Mouse (Mus musculus): ENCODE data around the gene Lingo2. TPM values are rescaled to one million over a fixed set of nuclear protein-coding genes. Genes with fewer than 3 reads are reported as not detected.
"Not testable (repeated sequence)": the region's sequence is repeated elsewhere in the genome, so short reads cannot be mapped to it uniquely, and the experiment has no call there.

Lingo2 gene
- polyA plus RNA-seq, 1 experiment: 19.7 TPM

DNA sequence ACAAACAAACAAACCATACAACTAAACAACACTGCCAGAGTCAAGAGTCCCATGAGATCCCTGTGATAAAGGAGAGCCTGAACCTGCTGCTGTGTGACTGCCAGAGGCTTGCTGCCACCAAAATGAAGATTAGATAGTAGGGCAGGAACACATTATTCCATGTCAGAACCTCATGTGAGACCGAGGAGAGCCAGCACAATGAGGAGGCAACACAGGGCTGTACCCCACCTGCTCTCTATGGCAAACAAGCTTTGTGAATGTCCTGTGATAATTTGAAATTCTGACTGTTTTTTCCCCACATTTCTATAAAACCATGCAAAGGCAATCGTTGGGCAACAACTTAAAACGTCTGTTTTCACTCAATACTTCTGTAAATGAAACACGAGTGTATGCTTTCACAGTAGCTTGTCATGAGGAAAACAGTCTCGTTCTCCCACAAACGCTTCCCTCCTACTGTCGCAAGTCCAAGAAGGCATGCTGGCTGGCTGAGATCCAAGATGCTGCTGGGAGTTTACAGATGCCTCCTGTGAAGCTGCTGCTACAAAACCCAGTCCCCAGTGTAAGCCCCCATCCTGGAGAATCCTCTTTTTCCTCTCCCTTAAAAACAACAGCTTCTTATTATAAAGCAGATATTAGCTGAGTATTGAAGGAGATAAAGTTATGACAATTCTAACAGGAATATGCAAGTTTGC, 765.2 kb downstream of the Lingo2 start:
- no peak overlapping the region for H3K27ac ChIP-seq (ENCODE audit: insufficient read depth, low read length)
- no peak overlapping the region for H3K4me3 ChIP-seq (ENCODE audit: insufficient read depth, low read length)
- H3K4me1 ChIP-seq (ENCODE audit: control insufficient read depth, insufficient read depth, low read length): no peaks in the 10 kb centered on the region; the same call in 1 of the 2 replicates
- TF ChIP-seq CTCF (IDR thresholded peaks at IDR 0.05; ENCODE audit: extremely low read depth, insufficient read depth, low read length): no peak
- no peak for TF ChIP-seq POLR2A (IDR thresholded peaks at IDR 0.05; ENCODE audit: extremely low read depth, insufficient read depth, low read length)

DNA sequence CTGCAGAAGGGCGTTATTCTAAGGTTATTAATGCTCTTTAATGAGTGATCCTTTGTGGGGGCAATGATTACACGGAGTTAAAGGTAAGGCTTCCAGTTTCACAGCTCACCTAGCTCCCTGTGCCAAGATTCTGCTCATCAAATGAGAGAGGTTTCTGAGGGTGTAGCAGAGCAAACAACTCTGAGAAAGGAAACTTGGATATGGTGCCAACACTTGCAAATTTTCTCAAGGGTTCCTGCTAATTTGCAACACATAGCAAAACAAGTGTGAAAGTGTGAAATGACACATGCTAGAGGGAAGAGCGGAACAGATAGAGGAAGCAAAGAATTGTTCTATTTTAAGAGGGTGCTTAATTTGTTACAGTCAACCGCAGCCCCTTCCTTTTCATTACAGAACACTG, 767.9 kb downstream of the Lingo2 start:
- no peaks in the 10 kb centered on the region; the same call in 1 of the 2 replicates for H3K4me1 ChIP-seq (ENCODE audit: control insufficient read depth, insufficient read depth, low read length)
- TF ChIP-seq CTCF (IDR thresholded peaks at IDR 0.05; ENCODE audit: extremely low read depth, insufficient read depth, low read length): no peak
- TF ChIP-seq POLR2A (IDR thresholded peaks at IDR 0.05; ENCODE audit: extremely low read depth, insufficient read depth, low read length): no peak
- no peak overlapping the region for H3K27ac ChIP-seq (ENCODE audit: insufficient read depth, low read length)
- no peak overlapping the region for H3K4me3 ChIP-seq (ENCODE audit: insufficient read depth, low read length)

DNA sequence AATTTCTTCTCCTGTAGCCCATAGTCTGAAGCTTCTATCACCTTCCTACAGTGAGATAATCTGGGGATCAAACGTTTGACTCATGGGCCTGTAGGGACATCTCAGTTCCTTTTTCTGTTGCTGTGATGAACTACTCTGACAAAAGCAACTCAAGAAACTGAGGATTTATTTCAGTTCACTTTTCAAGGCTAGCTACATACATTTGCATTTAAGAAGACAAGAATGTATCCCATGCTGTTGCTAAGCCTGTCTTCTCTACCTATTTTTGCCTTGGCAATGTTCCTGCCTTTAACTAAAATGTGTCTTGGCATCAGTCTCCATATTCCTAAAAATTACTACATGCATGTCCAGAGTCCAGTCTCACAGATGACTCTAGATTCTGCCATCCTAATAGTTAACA, 781.4 kb downstream of the Lingo2 start:
- TF ChIP-seq CTCF (IDR thresholded peaks at IDR 0.05; ENCODE audit: extremely low read depth, insufficient read depth, low read length) (no peak), POLR2A (IDR thresholded peaks at IDR 0.05; ENCODE audit: extremely low read depth, insufficient read depth, low read length) (no peak)
- no peak overlapping the region for H3K4me3 ChIP-seq (ENCODE audit: insufficient read depth, low read length)
- no peak overlapping the region for H3K27ac ChIP-seq (ENCODE audit: insufficient read depth, low read length)
- H3K4me1 ChIP-seq (ENCODE audit: control insufficient read depth, insufficient read depth, low read length): no peaks in the 10 kb centered on the region

DNA sequence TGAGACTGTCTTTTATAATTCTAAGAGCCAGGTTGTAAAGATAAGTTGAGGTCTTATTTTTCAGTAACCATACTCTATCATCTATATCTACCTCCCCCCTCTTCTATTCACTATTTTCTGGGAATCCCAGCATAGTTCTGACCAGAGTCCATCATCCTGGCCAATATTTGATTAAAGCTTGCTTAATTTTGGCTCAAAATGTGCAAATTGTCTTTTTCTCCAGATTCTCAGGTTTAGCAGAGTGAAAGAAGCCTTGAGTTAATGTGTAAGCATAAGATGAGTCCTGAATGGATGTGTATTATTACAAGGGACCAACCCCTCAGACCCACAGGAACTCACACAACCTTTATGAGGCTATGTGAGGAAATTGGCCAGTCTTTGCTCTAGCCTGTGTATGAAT, 820.2 kb downstream of the Lingo2 start:
- TF ChIP-seq CTCF (IDR thresholded peaks at IDR 0.05; ENCODE audit: extremely low read depth, insufficient read depth, low read length): no peak
- TF ChIP-seq POLR2A (IDR thresholded peaks at IDR 0.05; ENCODE audit: extremely low read depth, insufficient read depth, low read length): no peak
- no peaks in the 10 kb centered on the region for H3K4me1 ChIP-seq (ENCODE audit: control insufficient read depth, insufficient read depth, low read length)
- H3K4me3 ChIP-seq (ENCODE audit: insufficient read depth, low read length): no peak overlapping the region
- no peak overlapping the region for H3K27ac ChIP-seq (ENCODE audit: insufficient read depth, low read length)

DNA sequence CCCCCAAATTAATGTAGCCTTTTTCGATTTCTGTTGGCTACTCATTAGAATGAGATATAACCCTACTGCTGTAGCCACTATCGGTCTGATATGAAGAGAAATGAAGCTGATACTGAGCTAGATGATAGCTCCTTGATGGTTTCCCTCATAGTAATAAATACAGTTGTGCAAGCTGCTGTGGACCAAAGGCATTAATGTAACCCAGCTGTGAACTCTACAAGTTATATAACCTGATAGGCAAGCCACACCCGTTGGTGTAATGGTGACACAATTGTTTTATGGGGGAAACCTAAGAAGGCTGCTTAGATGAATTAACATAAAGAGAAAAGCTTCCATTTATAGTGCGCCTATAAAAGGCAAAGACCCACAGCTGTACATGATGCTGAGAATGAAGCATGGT, 856.1 kb downstream of the Lingo2 start:
- TF ChIP-seq CTCF (IDR thresholded peaks at IDR 0.05; ENCODE audit: extremely low read depth, insufficient read depth, low read length) (no peak), POLR2A (IDR thresholded peaks at IDR 0.05; ENCODE audit: extremely low read depth, insufficient read depth, low read length) (no peak)
- Histone ChIP-seq H3K27ac (ENCODE audit: insufficient read depth, low read length) (no peak overlapping the region), H3K4me1 (ENCODE audit: control insufficient read depth, insufficient read depth, low read length) (no peaks in the 10 kb centered on the region), H3K4me3 (ENCODE audit: insufficient read depth, low read length) (no peak overlapping the region)

DNA sequence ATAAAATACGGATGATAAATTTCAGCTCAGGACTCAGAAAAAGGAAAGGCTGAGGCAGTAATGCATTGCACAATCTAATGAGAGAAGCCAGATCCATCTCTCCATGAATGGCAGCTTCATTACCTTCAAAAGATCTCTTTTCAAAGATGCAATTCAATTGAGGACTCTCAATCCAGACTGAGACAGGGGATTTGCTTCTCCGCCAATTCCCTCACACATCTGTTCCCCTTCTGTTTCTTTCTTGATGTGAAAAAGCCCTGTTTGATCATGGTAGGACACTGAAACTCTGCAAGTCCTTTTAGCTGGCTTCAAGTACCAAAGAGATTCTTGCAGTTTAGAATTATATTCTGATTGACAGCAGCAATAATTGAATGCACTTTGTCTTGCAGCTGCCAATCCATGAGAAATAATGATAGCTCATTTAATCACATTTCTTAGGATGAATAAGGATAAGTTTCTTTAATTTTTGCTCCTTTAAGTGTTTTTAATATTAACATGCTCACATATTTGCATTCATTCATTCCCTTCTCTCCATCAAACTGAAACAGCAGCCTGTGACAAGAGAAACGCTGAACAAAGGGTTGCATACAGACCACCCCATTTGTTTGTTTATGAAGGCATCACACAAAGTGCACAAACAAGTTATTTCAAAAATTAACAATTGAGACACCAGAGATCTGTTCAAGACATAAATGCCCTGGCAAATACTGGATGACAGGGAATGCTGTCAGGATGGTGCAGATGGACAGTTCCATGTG, 870.3 kb downstream of the Lingo2 start:
- TF ChIP-seq POLR2A (IDR thresholded peaks at IDR 0.05; ENCODE audit: extremely low read depth, insufficient read depth, low read length): no peak
- no peak for TF ChIP-seq CTCF (IDR thresholded peaks at IDR 0.05; ENCODE audit: extremely low read depth, insufficient read depth, low read length)
- Histone ChIP-seq H3K4me1 (ENCODE audit: control insufficient read depth, insufficient read depth, low read length) (no peaks in the 10 kb centered on the region), H3K27ac (ENCODE audit: insufficient read depth, low read length) (no peak overlapping the region), H3K4me3 (ENCODE audit: insufficient read depth, low read length) (no peak overlapping the region)

DNA sequence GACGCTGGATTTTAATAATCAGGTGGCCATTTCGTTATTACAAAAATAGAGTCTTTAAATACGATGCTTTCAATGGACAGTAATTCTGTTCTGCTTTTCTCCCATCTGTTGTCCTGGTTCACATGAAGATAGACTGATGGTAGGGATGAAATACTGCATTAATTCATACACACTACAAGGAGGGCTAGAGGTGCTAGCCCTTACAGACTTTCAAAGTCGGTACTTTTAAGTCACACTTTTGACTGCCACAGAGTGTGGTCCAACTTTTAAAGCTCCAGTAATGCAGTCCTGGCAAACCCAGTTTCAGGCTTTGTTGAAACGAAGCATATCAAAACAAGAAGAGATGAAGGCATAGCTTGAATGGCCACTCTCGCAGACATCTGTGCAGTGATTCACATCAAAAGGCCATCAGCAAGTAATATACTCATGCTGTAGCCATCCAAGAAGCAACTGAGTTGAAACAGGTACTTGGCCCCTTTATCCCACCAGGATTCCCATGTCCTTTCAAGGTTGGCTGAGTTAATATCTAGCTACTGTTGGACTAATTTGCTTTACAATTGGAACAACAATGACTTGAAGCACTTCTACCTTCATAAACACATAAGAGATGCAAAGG, 872.5 kb downstream of the Lingo2 start:
- no peak overlapping the region for H3K4me3 ChIP-seq (ENCODE audit: insufficient read depth, low read length)
- TF ChIP-seq POLR2A (IDR thresholded peaks at IDR 0.05; ENCODE audit: extremely low read depth, insufficient read depth, low read length): no peak
- H3K4me1 ChIP-seq (ENCODE audit: control insufficient read depth, insufficient read depth, low read length): no peaks in the 10 kb centered on the region
- H3K27ac ChIP-seq (ENCODE audit: insufficient read depth, low read length): no peak overlapping the region

DNA sequence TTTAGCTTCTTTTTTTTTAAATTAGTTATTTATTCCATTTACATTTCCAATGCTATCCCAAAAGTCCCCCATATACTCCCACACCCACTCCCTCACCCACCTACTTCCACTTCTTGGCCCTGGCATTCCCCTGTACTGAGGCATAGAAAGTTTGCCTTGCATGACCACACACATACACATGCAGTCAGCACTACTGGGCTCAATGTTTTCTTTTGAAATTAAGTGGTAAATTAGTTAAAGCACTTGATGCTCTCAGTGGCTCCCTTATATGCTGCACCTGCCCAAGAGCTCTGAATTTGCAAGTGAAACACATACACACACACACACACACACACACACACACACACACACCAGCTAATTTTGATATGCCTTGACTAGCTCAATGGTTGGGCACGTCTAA, 886.8 kb downstream of the Lingo2 start:
- H3K4me1 ChIP-seq (ENCODE audit: control insufficient read depth, insufficient read depth, low read length); H3K4me3 ChIP-seq (ENCODE audit: insufficient read depth, low read length); H3K27ac ChIP-seq (ENCODE audit: insufficient read depth, low read length): not testable (repeated sequence)

DNA sequence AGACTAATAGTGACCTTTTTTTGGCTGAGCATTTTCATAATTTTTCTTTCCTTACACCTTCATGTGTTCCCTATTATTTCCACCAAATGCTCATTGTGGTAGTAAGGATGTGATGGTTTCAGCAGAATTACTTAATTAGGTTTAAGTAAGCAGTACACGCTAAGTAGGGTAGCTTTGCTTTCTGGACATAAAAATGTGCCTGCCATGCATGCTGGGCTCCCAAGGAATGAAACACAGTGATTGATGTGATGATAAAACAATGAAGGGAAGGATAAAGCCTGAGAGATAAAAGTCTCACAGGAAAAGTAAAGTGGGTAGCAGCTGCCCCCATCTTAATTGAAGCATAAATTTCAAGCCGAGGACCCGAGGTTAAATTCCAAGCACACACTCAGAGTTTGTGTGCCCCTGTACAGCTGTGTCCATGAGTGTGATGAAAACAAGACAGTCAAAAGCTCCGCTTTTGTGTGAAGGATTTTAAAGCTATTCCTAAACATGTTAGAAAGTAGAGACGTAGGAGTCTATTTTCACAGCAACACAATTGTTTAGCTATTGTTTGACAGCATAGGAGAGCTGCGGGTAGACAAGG, 898.7 kb downstream of the Lingo2 start:
- TF ChIP-seq CTCF (IDR thresholded peaks at IDR 0.05; ENCODE audit: extremely low read depth, insufficient read depth, low read length) (no peak), POLR2A (IDR thresholded peaks at IDR 0.05; ENCODE audit: extremely low read depth, insufficient read depth, low read length) (no peak)
- no peak overlapping the region for H3K4me3 ChIP-seq (ENCODE audit: insufficient read depth, low read length)
- H3K27ac ChIP-seq (ENCODE audit: insufficient read depth, low read length): no peak overlapping the region
- no peaks in the 10 kb centered on the region for H3K4me1 ChIP-seq (ENCODE audit: control insufficient read depth, insufficient read depth, low read length)

All from cortical plate, adult 2 months (tissue).